Mouse (Mus musculus): ENCODE results near the gene Nhlrc4.

Nhlrc4 gene

DNA sequence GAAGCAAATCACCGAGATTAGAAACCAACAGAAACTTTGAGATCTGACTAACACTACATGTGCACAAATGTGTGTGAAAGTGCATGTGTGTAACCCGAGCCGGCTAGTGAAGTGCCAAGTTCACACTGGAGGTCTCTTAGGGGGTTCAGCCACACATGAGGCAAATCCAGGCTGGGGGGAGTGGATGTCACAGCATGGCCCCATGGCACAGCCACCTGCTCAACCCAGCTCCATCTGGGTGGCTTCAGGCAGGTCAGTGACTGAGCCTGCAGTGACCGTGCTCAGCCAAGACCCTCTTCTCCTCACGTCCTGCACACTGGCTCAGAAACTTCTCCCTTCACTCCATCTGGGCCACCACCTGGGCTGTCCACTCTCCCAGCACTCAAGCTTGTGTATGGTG, 5.2 kb upstream of the Nhlrc4 start:
- TF ChIP-seq GATA4 (IDR thresholded peaks at IDR 0.05; ENCODE audit: insufficient replicate concordance, low read length): no peak

DNA sequence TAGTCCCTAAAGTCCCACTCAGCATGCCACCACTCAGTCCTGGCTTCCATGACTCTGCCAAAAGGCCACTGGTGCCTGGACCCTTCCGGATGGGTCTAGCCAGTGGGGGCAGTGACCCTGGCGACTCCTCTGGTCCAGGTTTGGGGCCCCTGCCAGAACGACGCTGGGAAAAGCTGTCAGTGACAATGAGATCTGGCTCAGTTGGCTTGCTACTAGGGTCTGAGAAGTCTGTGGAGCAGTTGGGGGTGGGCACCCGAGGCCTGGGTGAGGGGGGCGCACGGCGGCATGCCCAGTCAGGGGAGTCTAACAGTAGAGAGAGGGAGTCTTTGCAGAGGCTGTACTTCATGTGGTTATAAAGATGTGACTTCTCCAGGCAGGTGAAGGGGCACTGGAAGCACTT, 3.3 kb upstream of the Nhlrc4 start:
- TF ChIP-seq GATA4 (IDR thresholded peaks at IDR 0.05; ENCODE audit: insufficient replicate concordance, low read length): no peak

DNA sequence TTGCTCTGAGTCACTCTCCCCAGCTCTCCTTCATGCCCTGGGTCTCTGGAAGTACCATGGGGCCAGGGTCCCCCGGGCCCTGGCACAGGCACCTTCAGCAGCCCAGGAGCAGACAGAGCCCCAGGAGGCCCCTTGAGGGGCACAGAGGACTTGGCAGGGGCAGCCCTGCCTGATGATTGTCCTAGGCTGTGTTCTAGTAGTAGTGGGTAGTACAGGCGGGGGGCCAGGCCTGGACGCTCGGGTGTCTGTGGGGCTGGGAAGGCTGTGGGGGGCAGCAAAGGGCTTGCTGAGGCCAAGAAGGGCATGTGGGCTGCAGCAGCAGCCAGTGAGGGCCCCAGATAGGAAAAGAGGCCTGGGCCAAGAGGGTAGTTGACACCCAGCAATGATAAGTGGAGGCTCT, 2.8 kb upstream of the Nhlrc4 start:
- no peak for TF ChIP-seq GATA4 (IDR thresholded peaks at IDR 0.05; ENCODE audit: insufficient replicate concordance, low read length)

DNA sequence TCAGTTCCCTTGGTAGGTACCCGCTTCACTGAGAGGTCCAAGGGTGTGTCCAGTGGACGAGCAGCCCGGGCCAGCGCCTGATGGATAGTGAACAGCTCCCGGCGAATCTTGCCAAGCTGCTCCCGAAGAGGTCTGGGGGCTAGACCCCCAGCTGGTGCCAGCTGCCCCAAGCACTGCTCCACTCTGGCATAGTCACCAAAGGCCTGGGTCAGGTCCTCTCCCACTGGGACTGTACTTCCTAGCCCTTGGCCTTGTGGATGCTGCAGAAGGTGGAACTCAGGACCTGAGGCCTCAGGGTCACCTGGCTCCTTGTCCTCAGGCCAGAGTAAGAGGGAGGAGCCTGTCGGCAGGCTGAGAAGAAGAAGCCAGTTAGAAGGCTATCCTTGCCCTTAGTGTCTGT, 2.1 kb upstream of the Nhlrc4 start:
- no peak for TF ChIP-seq GATA4 (IDR thresholded peaks at IDR 0.05; ENCODE audit: insufficient replicate concordance, low read length)

DNA sequence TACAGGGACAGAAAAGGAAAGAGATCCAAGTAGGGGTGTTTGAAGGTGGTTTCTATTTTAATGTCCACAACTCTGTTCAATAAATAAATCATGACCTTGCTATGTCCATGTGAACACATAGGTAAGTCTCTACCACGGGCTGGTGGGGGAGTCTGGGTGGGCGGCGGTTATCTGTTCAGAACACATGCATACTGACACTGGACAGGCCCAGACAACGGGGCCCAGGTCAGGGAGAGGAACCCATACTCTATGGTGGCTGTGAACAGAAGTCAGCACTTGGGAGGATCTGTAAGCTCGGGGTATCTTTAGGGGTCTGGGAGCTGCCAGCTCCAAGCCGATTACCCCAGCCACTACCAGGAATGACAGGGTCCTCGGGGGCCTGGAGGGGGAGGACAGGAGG, 1.6 kb upstream of the Nhlrc4 start:
- TF ChIP-seq GATA4 (IDR thresholded peaks at IDR 0.05; ENCODE audit: insufficient replicate concordance, low read length): no peak

DNA sequence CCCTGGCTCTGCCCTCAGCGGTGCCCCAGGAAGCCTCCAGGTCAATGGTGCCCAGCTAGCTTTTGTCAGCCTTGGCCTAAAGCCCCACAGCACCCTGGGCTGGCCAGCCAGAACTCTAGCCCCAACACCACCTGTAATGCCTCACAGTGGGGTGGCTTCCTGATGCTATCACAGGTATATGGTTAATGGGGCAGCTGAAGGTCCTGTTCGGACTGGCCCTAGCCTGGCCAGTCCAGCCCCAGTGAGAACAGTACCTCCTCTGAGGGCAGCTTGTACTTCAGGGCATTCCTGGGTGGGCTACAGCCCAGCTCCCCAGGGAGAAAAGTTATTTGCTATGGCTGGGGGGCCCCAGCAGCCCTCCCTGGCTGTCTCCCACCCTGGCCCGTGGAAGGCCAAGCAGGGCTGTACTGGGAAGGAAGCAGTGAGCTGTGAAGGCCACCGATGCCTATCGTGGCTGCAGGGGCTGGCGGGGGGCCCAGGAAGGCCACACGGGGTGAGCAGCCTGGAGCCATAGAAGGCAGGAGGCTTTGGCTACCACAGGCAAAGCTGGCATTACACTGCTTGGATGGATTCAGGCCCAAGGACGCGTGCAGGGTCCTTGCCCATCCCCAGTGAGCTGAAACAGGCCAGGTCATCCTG, 875 bp upstream of the Nhlrc4 start:
- no peak for TF ChIP-seq GATA4 (IDR thresholded peaks at IDR 0.05; ENCODE audit: insufficient replicate concordance, low read length)

DNA sequence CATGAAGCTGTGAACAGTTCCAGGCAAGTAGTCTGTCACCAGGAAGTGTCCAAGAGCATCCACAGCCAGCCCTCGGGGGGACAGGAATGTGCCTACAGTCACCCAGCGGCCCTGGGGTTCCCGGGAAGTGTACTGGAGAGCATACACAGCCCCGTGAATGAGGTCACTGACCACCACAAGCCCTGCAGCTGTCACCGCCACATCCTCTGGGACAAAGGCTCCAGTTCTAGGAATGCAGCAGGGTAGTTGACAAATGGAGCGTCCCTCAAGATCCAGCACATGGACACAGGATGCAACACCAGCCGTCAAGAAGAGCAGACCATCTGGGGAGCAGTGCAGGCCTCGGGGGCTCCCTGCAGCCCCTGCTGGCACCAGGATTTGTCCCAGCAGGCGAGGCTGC, 992 bp downstream of the Nhlrc4 start:
- no peak for TF ChIP-seq GATA4 (IDR thresholded peaks at IDR 0.05; ENCODE audit: insufficient replicate concordance, low read length)

DNA sequence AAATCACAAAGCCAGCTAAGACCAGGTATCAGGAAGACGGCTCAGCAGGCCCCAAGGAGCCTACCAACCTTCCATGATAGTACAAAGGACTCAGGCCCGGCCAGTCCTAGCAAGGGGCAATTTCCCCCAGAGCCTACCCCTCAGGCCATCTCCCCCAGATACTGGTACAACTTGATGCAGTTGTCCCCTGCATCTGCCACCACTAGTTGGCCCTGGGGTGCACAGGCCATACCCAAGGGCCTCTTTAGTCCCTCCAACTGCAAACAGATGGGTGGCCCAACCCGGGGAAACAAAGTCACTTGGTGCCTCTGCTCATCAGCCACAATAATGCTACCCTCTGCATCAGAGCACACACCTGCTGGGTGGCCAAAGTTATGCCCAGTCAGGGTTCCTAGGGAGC, 1.5 kb downstream of the Nhlrc4 start:
- no peak for TF ChIP-seq GATA4 (IDR thresholded peaks at IDR 0.05; ENCODE audit: insufficient replicate concordance, low read length)

DNA sequence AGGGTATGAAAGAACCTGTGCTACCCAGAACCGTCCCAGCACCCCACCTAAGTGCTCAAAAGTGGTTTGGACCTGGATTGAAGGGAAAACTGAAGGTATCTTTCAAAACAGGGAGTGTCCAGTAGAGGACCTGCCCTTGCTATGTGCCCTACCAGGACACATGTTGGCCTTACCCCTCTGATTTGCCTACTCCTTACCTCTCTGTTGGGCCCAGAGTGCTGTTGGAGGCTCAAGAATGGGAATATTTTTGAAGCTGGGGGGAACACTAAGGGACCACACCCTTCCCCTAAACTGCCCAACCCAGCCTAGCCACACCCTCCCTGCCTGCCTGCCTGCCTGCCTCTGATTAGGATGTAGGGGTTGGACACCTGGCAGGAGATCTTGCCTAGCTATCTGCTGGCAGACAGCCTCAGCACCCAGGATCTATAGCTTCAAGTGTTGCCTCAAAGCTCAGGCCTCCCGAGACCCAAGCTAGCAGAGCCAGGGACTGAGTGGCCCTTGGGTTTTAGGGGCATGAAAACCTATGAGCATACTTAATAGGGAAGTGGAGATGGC, 2.1 kb downstream of the Nhlrc4 start:
- TF ChIP-seq GATA4 (IDR thresholded peaks at IDR 0.05; ENCODE audit: insufficient replicate concordance, low read length): no peak

DNA sequence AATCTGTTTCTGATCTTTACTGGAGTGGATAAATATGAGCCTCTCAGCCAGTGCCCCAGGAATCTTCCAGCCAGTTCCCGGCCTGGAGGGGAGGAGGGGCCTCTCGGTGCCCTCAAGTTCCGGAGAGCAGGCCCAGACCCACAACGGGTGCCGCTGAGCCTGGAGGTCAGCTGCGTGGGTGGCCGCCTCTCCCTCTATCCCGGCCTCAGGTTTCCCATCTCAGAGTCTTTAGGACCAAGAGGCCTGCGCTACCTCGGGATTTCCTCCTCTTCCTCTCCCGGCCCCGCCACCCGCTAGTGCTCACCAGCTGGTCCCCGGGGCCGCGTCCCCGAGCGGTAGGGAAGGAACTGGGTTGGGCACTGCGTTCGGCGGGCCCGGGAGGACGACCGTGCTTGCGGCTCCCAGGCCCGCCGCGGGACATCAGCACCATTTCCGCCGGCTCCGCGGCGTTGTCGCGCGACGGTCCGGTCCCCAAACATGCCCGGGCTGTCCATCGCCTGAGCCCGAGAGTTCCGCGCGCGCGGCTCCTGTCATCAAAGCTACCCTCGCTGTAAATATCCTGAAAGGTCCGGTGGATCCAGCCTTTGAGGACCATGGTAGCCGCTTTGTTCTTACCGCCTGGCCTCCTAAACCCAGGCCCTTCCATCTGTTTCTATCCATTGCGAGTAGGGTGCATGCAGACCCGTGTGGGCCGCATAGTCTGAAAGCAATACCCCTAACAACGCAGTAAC, 3.1 kb downstream of the Nhlrc4 start:
- peak; percentile 39; the same call in 1 of the 2 replicates for TF ChIP-seq GATA4 (IDR thresholded peaks at IDR 0.05; ENCODE audit: insufficient replicate concordance, low read length)

DNA sequence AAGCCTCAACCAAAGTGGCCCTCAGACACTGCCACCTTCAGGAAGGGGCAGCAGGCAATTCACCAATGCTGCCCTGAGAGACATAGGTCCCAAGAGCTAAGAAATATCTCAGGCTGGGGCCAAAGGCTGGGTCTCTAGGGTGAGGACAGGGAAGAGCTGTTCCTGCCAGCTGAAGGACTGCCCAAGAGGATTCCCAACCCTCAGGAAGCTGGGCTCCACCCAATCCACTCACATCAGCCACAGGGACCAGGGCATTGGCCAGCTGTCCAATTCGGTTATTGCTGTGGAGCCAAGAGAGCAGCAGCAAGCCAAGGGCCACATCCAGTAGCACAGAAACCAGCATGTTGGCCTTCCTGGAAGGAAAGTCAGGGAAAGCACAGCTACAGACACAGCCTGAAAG, 10.2 kb downstream of the Nhlrc4 start:
- no peak for TF ChIP-seq GATA4 (IDR thresholded peaks at IDR 0.05; ENCODE audit: insufficient replicate concordance, low read length)

DNA sequence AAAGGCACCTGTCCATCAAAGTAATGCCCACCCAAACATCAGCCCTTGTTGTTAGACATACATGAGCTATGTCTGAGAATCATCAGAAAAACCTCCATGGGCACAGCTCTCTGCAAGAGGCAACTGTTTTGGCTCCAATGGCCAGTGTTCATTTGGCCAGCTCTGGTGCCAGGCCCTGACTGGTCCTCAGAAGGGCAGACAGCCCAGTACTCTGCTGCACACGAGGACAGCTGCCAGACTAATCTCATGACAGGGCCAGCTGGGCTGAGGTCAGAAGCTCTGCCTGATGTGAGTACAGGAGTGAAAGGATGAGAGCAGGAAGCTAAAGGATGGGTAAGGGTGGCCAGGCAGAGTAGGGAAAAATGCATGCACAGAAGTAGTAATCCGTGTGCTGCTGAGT, 19.4 kb downstream of the Nhlrc4 start:
- TF ChIP-seq GATA4 (IDR thresholded peaks at IDR 0.05; ENCODE audit: insufficient replicate concordance, low read length): no peak

DNA sequence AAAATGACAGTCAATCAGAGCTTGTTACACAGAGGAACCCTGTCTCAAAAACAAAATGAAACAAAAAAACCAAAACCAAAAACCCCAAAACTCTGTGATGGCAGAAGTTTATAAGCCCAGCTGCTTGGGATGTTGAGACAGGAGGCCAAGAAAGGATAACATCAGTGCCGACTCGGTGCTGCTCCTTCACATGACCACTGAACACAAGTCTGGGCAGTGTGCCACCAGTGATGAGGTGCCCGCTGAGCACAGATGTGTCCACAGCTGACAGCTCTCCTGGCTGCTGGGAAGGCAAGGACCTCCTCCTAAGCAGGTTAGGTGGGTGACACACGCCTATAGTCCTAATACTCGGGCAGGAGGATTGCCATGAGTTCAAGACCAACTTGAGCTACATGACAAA, 22.6 kb downstream of the Nhlrc4 start:
- no peak for TF ChIP-seq GATA4 (IDR thresholded peaks at IDR 0.05; ENCODE audit: insufficient replicate concordance, low read length)

DNA sequence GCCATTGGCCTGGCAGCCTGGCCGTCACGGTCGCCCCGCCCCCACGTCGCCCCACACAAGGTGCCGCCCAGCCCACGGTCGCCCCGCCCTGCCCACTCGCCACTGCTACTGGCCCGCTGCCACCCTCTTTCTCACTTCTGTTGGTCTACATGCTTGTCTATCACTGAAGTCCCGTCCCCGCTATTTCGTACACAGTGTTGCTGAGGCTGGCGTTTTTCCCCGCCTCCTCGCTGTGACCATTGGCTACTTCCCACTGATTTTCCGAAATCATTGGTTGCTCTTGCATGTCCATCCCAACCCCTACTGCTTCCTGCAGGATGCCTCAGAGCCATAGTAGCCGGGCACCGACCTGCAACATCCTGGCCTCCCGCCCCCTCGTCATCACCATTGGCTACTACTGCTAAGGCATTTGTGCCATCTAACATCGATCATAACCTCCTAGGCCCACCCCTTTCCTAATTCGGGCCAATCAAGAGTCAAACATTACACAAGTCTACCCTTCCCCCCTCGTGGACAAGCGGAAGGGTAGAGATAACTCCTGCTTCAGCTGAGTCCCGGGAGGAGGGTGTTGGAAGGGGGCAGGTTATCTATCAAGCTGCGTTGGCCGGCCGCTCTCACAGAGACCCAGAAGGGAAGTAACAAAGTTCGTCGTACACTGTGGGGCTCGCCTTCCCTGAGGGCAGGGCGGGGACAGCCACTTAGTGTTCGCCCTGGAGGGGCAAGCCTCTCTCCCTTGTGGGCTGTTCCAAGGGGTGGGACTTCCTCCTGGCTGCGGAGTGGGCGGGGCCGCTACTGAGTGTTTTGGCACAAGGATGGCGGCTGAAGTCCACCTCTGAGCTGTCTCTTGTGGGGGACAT, 24.7 kb downstream of the Nhlrc4 start:
- TF ChIP-seq GATA4 (IDR thresholded peaks at IDR 0.05; ENCODE audit: insufficient replicate concordance, low read length): peak; percentile 97

DNA sequence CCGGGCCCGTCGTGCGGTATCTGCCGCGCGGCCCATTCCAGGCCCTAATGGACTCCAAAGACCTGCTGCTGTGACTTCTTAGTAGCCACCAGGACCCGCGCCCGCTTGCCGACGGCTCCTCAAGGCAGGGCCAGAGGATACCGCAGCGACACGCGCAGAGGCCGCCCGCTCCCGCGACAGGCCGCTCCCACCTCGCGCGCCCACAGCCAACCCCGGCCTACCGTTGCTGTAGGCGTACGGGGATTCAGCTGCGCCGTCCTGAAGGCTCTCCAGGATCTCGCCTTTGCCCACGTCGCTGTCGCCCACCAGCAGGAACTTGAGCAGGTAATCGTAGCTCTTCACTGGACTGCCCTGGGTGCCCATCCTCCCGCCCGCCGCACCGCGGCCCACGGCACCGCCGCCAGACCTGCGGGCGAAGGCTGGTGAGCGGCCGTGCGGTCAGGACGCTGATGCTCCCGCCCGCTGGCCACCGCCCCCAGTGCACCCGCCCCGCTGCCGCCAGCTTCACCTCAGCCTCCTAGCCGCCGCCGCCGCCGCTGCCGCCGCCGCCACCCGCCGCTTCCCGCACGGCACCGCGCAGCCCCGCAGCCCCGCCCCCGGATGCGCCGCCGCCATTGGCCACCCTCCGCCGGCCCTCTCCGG, 25.5 kb downstream of the Nhlrc4 start, which contains the start of gene Rab40c:
Rab40c (minus strand) TSS at position 584 of the 642 bp plus-strand sequence.
- TF ChIP-seq GATA4 (IDR thresholded peaks at IDR 0.05; ENCODE audit: insufficient replicate concordance, low read length): no peak

All from liver, adult (tissue).